Comparison of ENCODE assay signal across 26 mouse cellular contexts in genomic region chr8:70794215-70794614, GRCm38 (mm10). TPM values are rescaled to one million over a fixed set of nuclear protein-coding genes. Genes with fewer than 3 reads are reported as not detected.
DNase-seq lines count a peak whose midpoint lies in the region; ATAC-seq and TF ChIP-seq lines count a peak whose summit lies in the region.
"Had no signal": no experiment of that assay in that cellular context is flagged by ENCODE, and none has a peak within 500 bp of the region (broad histone marks: within the 10 kb centered on the region; RNA-seq: fewer than 3 reads in every experiment).

No protein-coding gene starts in this region.

- WGBS in cerebellum, adult 2 months, result 88% methylated on average over 2 of the region's 2 CpGs
- 69% methylated on average over 2 of the region's 2 CpGs for WGBS in stomach, embryonic 15.5 days
- 77% methylated on average over 2 of the region's 2 CpGs for WGBS in stomach, postnatal 0 days

- H3K36me3 ChIP-seq in stomach, embryonic 15.5 days, result no peaks in the 10 kb centered on the region
- H3K36me3 ChIP-seq in stomach, postnatal 0 days (ENCODE audit: control insufficient read depth, insufficient read depth, low read length), result no peaks in the 10 kb centered on the region
- H3K36me3 ChIP-seq: forebrain, embryonic 15.5 days; hindbrain, embryonic 15.5 days had no signal

- no peak overlapping the region for H3K4me3 ChIP-seq in cerebellum, adult 2 months (replicated peaks; ENCODE audit: insufficient read depth, low read depth, low read length)
- H3K4me3 ChIP-seq in layer of hippocampus, adult 2 months, result peak overlapping the region; percentile 4; the same call in 1 of the 2 replicates
- H3K4me3 ChIP-seq in stomach, embryonic 15.5 days (replicated peaks), result no peak overlapping the region
- H3K4me3 ChIP-seq in stomach, postnatal 0 days (ENCODE audit: low read depth, low read length), result no peak overlapping the region
- H3K4me3 ChIP-seq: embryonic facial prominence, embryonic 10.5 days; embryonic facial prominence, embryonic 13.5 days; erythroblast, embryonic 14.5 days; hindbrain, embryonic 12.5 days; hindbrain, embryonic 15.5 days had no signal

- TF ChIP-seq POLR2A in cerebellum, adult 2 months (IDR thresholded peaks at IDR 0.05; ENCODE audit: borderline replicate concordance, insufficient read depth, low read length), result no peak

- no peak overlapping the region for H3K27ac ChIP-seq in cerebellum, adult 2 months (ENCODE audit: insufficient read depth, low read length)
- H3K27ac ChIP-seq in layer of hippocampus, adult 2 months, result peak overlapping the region; percentile 99
- H3K27ac ChIP-seq in stomach, embryonic 15.5 days, result peak overlapping the region; percentile 31; the same call in 1 of the 2 replicates
- H3K27ac ChIP-seq in stomach, postnatal 0 days (replicated peaks), result no peak overlapping the region
- H3K27ac ChIP-seq: embryonic facial prominence, embryonic 10.5 days; embryonic facial prominence, embryonic 13.5 days; hindbrain, embryonic 12.5 days; hindbrain, embryonic 15.5 days had no signal

- no peaks in the 10 kb centered on the region for H3K27me3 ChIP-seq in cerebellum, adult 2 months (ENCODE audit: control insufficient read depth, insufficient read depth, low read length)
- H3K27me3 ChIP-seq in stomach, embryonic 15.5 days (replicated peaks), result peaks cover 5% of the 10 kb centered on the region
- no peaks in the 10 kb centered on the region for H3K27me3 ChIP-seq in stomach, postnatal 0 days (ENCODE audit: control insufficient read depth, insufficient read depth, low read length)

- TF ChIP-seq CTCF in cerebellum, adult 2 months (IDR thresholded peaks at IDR 0.05; ENCODE audit: borderline replicate concordance, insufficient read depth, low read depth, low read length), result no peak
- TF ChIP-seq CTCF in layer of hippocampus, adult 2 months (conservative IDR thresholded peaks at IDR 0.05), result no peak
- TF ChIP-seq CTCF in stomach, postnatal 0 days (IDR thresholded peaks at IDR 0.05; ENCODE audit: low read depth), result no peak

- no peak overlapping the region; the same call in 1 of the 2 replicates for H3K4me2 ChIP-seq in stomach, embryonic 15.5 days
- H3K4me2 ChIP-seq in stomach, postnatal 0 days (replicated peaks; ENCODE audit: low read depth), result no peak overlapping the region
- H3K4me2 ChIP-seq: embryonic facial prominence, embryonic 13.5 days; forebrain, embryonic 15.5 days; heart, embryonic 11.5 days; hindbrain, embryonic 12.5 days had no signal

- no peak for ATAC-seq in stomach, embryonic 15.5 days (ENCODE audit: insufficient read depth, low FRiP score, low read depth)
- no peak for ATAC-seq in stomach, postnatal 0 days (ENCODE audit: low FRiP score, low TSS enrichment)
- ATAC-seq: activated CD4-positive, CD25-positive, alpha-beta regulatory T cell, adult 4 months; forebrain, embryonic 15.5 days; intestine, postnatal 0 days had no signal

- peak; percentile 20 for DNase-seq in cerebellum, adult 11 months
- DNase-seq in cerebellum, adult 8-10 months, result no peak
- peak; percentile 53 for DNase-seq in cerebellum, adult 9-11 months
- DNase-seq in cerebellum, adult 2 months, result no peak
- no peak for DNase-seq in layer of hippocampus, adult 2 months (ENCODE audit: low spot score in 2 of 2)
- DNase-seq in layer of hippocampus, adult 9-11 months, result no peak
- DNase-seq in stomach, postnatal 0 days (ENCODE audit: low spot score), result no peak
- DNase-seq: adrenal gland, postnatal 10 days; adrenal gland, postnatal 36 days; cerebellum, postnatal 25 days; embryo, embryonic 11 days; gastrocnemius, postnatal 10 days; gastrocnemius, postnatal 36 days had no signal

- H3K4me1 ChIP-seq in cerebellum, adult 2 months (ENCODE audit: control insufficient read depth, insufficient read depth, low read length), result peaks cover 8% of the 10 kb centered on the region
- peaks cover 43% of the 10 kb centered on the region for H3K4me1 ChIP-seq in stomach, embryonic 15.5 days
- H3K4me1 ChIP-seq in stomach, postnatal 0 days (replicated peaks; ENCODE audit: control insufficient read depth, insufficient read depth), result peaks cover 10% of the 10 kb centered on the region; the same call in 1 of the 2 replicates

- no peak overlapping the region for H3K9ac ChIP-seq in stomach, embryonic 15.5 days
- no peak overlapping the region for H3K9ac ChIP-seq in stomach, postnatal 0 days (ENCODE audit: low read length)
- H3K9ac ChIP-seq: embryonic facial prominence, embryonic 13.5 days; forebrain, embryonic 15.5 days; hindbrain, embryonic 12.5 days; hindbrain, embryonic 15.5 days had no signal

- no peaks in the 10 kb centered on the region for H3K9me3 ChIP-seq in stomach, embryonic 15.5 days
- no peaks in the 10 kb centered on the region for H3K9me3 ChIP-seq in stomach, postnatal 0 days (ENCODE audit: control insufficient read depth, low read length)
- H3K9me3 ChIP-seq: embryonic facial prominence, embryonic 10.5 days; embryonic facial prominence, embryonic 13.5 days; forebrain, embryonic 15.5 days; hindbrain, embryonic 12.5 days; hindbrain, embryonic 15.5 days had no signal

- no peak for TF ChIP-seq EP300 in stomach, postnatal 0 days (optimal IDR thresholded peaks at IDR 0.05)

RNA-seq across cellular contexts. Expression of gene Mast3, which starts 10.6 kb away (rescaled TPM):
- polyA plus RNA-seq in cerebellum, adult 2 months (2012; rRNA removed), result 69.5 and 70.4 TPM in 2 replicates
- 100 to 1,000 TPM; 468 to 473 TPM for total RNA-seq in layer of hippocampus, adult 2 months (2021)
- polyA plus RNA-seq in stomach, embryonic 15.5 days (2015; fragmentation: Nextera tagmentation; extraction: Ambion mirVana), result 13.3 and 16.5 TPM in 2 replicates
- 5.6 and 5.7 TPM in 2 replicates for polyA plus RNA-seq in stomach, postnatal 0 days (2015; fragmentation: Nextera tagmentation; extraction: Ambion mirVana)

RNA-seq across cellular contexts. Expression of gene Il12rb1, which starts 14.0 kb away (rescaled TPM):
- polyA plus RNA-seq in cerebellum, adult 2 months (2012; rRNA removed), result 1.8 and 1.9 TPM in 2 replicates
- 1 to 10 TPM in 1 of 2 experiments, under 1 TPM in 1; 0.61 to 1.1 TPM for total RNA-seq in layer of hippocampus, adult 2 months (2021)
- polyA plus RNA-seq in stomach, embryonic 15.5 days (2015; fragmentation: Nextera tagmentation; extraction: Ambion mirVana), result 0.26 and 0.43 TPM in 2 replicates
- polyA plus RNA-seq in stomach, postnatal 0 days (2015; fragmentation: Nextera tagmentation; extraction: Ambion mirVana), result 0.19 and 0.29 TPM in 2 replicates
- total RNA-seq: adrenal gland, postnatal 36 days; heart, postnatal 25 days had no signal
- polyA plus RNA-seq: embryonic facial prominence, embryonic 10.5 days; heart, embryonic 11.5 days; heart, embryonic 14.5 days; heart, postnatal 0 days; hindbrain, embryonic 12.5 days; hindbrain, embryonic 15.5 days had no signal

RNA-seq across cellular contexts. Expression of gene Pik3r2, which starts 17.7 kb away (rescaled TPM):
- polyA plus RNA-seq in cerebellum, adult 2 months (2012; rRNA removed), result 150 and 158 TPM in 2 replicates
- total RNA-seq in layer of hippocampus, adult 2 months (2021), result 100 to 1,000 TPM; 160 to 169 TPM
- 58.1 and 58.4 TPM in 2 replicates for polyA plus RNA-seq in stomach, embryonic 15.5 days (2015; fragmentation: Nextera tagmentation; extraction: Ambion mirVana)
- polyA plus RNA-seq in stomach, postnatal 0 days (2015; fragmentation: Nextera tagmentation; extraction: Ambion mirVana), result 36.8 and 39.0 TPM in 2 replicates

RNA-seq across cellular contexts. Expression of gene Mpv17l2, which starts 33.5 kb away (rescaled TPM):
- polyA plus RNA-seq in cerebellum, adult 2 months (2012; rRNA removed), result 81.1 and 83.4 TPM in 2 replicates
- 10 to 100 TPM; 36.5 to 42.7 TPM for total RNA-seq in layer of hippocampus, adult 2 months (2021)
- polyA plus RNA-seq in stomach, embryonic 15.5 days (2015; fragmentation: Nextera tagmentation; extraction: Ambion mirVana), result 44.4 and 51.3 TPM in 2 replicates
- polyA plus RNA-seq in stomach, postnatal 0 days (2015; fragmentation: Nextera tagmentation; extraction: Ambion mirVana), result 77.3 and 80.1 TPM in 2 replicates

RNA-seq across cellular contexts. Expression of gene Rab3a, which starts 39.7 kb away (rescaled TPM):
- 1,156 and 1,176 TPM in 2 replicates for polyA plus RNA-seq in cerebellum, adult 2 months (2012; rRNA removed)
- total RNA-seq in layer of hippocampus, adult 2 months (2021), result 100 to 1,000 TPM; 775 to 798 TPM
- polyA plus RNA-seq in stomach, embryonic 15.5 days (2015; fragmentation: Nextera tagmentation; extraction: Ambion mirVana), result 20.9 and 24.0 TPM in 2 replicates
- 18.9 and 19.0 TPM in 2 replicates for polyA plus RNA-seq in stomach, postnatal 0 days (2015; fragmentation: Nextera tagmentation; extraction: Ambion mirVana)

Comparison
In these comparisons a context has a peak if more than half of its experiments do, and no peak if none do; other contexts are left out.
1. DNase-seq: peak in cerebellum, adult 11 months (single experiment) and cerebellum, adult 9-11 months (single experiment); none in cerebellum, adult 8-10 months (single experiment), cerebellum, adult 2 months (0 of 2), layer of hippocampus, adult 2 months (0 of 2), layer of hippocampus, adult 9-11 months (single experiment) and stomach, postnatal 0 days (single experiment).
2. H3K27ac ChIP-seq: peak in layer of hippocampus, adult 2 months (single experiment) and stomach, embryonic 15.5 days (single experiment); none in cerebellum, adult 2 months (single experiment) and stomach, postnatal 0 days (single experiment).